Mouse (Mus musculus): Measurements from ENCODE around the gene Pias4. TPM values are rescaled to one million over a fixed set of nuclear protein-coding genes. Genes with fewer than 3 reads are reported as not detected.

Gene Pias4
- polyA plus RNA-seq, 1 experiment from 2014 or later: 40.9 TPM

DNA sequence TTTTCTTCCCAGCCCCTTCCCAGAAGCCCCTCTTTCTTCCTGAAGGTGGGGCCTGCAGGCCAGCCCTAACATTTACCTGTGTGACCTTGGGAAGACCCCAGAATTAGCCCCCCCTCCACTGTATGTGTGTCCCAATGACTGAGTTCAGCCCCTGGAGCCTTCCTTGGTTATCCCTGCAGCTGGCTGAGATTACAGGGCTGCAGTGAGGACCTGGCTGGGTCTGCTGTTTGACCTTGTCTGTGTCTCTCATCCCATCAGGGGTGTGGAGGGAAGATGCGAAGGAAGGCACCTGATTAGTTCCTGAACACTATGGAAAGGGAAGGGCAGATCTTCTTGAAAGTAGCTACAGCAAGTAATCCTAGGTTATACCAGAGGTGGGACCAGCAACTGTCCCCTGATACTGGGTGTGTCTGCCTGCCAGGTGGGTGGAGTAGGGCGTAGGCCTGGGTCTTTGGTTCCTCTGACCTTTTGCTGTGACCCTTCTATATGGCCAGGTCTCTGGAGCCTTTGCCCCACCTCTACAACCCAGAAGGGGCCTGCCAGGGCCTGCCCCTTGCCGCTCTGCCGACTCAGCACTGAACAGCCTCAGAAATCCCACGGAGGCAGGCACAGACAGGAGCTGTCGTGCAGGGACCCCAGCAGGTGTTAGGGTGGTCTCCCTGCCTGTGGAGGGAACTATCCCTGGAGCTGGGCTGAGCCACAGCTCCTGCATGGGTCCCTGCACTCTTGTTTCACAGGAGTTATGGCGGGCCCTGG lies 26.1 kb downstream of the Pias4 start:
- H3K27me3 ChIP-seq (ENCODE audit: control insufficient read depth, insufficient read depth, low read length): no peaks in the 10 kb centered on the region
- H3K4me3 ChIP-seq (ENCODE audit: low read depth, low read length): no peak overlapping the region
- WGBS: 68% methylated on average over 7 of the region's 7 CpGs
- H3K4me2 ChIP-seq (replicated peaks; ENCODE audit: low read depth, low read length): peak overlapping the region; percentile 93; the same call in 1 of the 2 replicates
- no peak overlapping the region for H3K9ac ChIP-seq (replicated peaks; ENCODE audit: low read depth, low read length)
- peaks cover 42% of the 10 kb centered on the region for H3K4me1 ChIP-seq (ENCODE audit: control insufficient read depth, insufficient read depth, low read length)
- H3K36me3 ChIP-seq (ENCODE audit: control insufficient read depth, insufficient read depth, low read length): peaks cover 32% of the 10 kb centered on the region
- no peaks in the 10 kb centered on the region for H3K9me3 ChIP-seq (ENCODE audit: control insufficient read depth, low read depth, low read length)
- ATAC-seq (ENCODE audit: insufficient number of reproducible peaks, insufficient read depth, low FRiP score, low read depth): no peak
- H3K27ac ChIP-seq (ENCODE audit: low read length): peak overlapping the region; percentile 56; the same call in 1 of the 2 replicates

DNA sequence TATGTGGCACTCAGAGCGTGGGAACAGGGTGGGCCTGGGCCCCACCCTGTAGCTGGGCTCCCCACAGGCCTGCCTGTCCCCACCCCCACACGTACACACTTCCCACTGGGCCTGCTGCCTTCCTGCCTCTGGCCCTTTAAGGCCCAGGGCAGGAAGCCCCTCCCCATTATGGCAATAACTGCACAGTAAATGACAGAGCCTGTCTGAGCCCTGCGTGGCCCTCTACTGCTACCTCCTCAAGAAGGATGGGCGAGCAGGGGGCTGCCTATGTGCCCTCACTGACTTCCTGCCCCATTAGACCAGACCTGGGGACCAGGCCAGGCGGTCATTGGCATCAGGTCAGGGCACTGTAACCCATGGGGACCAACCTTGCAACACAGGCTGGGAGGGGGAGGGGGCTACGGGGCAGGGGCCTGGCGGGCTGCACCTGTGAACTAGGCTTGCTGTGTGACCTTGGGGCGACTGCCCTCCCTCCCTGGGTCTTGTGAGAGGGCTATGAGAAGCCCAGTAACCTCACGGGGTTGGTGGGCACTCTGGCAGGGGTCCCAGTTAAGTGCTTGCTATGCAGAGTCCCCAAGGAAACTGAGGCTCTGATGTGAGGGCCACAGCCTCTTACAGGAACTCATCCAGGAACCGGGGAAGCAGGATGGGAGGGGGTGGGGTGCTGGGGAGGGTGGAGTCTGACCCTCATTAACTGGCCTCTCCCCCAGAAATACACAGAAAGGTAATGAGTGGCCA lies 26.8 kb downstream of the Pias4 start:
- H3K9me3 ChIP-seq (ENCODE audit: control insufficient read depth, low read depth, low read length): no peaks in the 10 kb centered on the region
- H3K4me2 ChIP-seq (replicated peaks; ENCODE audit: low read depth, low read length): peak overlapping the region; percentile 93
- peak overlapping the region; percentile 56; the same call in 1 of the 2 replicates for H3K27ac ChIP-seq (ENCODE audit: low read length)
- H3K36me3 ChIP-seq (ENCODE audit: control insufficient read depth, insufficient read depth, low read length): peaks cover 25% of the 10 kb centered on the region
- no peaks in the 10 kb centered on the region for H3K27me3 ChIP-seq (ENCODE audit: control insufficient read depth, insufficient read depth, low read length)
- WGBS: 42% methylated on average over 10 of the region's 10 CpGs
- H3K4me3 ChIP-seq (ENCODE audit: low read depth, low read length): peak overlapping the region; percentile 94
- 0 out of 2 replicates have a peak overlapping the region, but pooled peaks have one; percentile 11 for H3K9ac ChIP-seq (replicated peaks; ENCODE audit: low read depth, low read length)
- peaks cover 39% of the 10 kb centered on the region for H3K4me1 ChIP-seq (ENCODE audit: control insufficient read depth, insufficient read depth, low read length)
- ATAC-seq (ENCODE audit: insufficient number of reproducible peaks, insufficient read depth, low FRiP score, low read depth): no peak

DNA sequence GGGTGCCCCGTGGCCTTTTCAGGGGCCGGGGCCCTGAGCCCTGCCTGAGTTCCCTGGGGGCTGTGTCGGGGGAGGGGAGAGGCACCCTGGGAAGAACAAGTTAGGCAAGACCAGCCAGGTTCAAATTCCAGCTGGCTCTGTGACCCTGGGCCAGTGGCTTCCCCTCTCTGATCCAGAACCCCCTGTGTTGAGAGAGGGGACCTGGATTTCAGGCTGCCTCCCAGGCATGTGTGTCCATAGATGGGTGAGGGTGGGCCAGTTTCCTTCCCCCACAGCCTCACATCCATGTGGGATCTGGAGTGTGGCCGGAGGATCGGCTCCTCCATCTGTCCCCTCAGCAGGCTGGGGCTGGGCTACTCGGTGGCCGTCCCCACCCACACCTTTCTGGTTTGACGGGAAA lies 27.7 kb downstream of the Pias4 start:
- Histone ChIP-seq H3K4me3 (ENCODE audit: low read depth, low read length) (peak overlapping the region; percentile 94; the same call in 1 of the 2 replicates), H3K9me3 (ENCODE audit: control insufficient read depth, low read depth, low read length) (no peaks in the 10 kb centered on the region), H3K36me3 (ENCODE audit: control insufficient read depth, insufficient read depth, low read length) (peaks cover 16% of the 10 kb centered on the region), H3K9ac (replicated peaks; ENCODE audit: low read depth, low read length) (no peak overlapping the region; the same call in 1 of the 2 replicates), H3K27me3 (ENCODE audit: control insufficient read depth, insufficient read depth, low read length) (no peaks in the 10 kb centered on the region), H3K4me1 (ENCODE audit: control insufficient read depth, insufficient read depth, low read length) (peaks cover 47% of the 10 kb centered on the region), H3K27ac (ENCODE audit: low read length) (peak overlapping the region; percentile 56), H3K4me2 (replicated peaks; ENCODE audit: low read depth, low read length) (peak overlapping the region; percentile 93)
- ATAC-seq (ENCODE audit: insufficient number of reproducible peaks, insufficient read depth, low FRiP score, low read depth): no peak
- 43% methylated on average over 8 of the region's 8 CpGs for WGBS

DNA sequence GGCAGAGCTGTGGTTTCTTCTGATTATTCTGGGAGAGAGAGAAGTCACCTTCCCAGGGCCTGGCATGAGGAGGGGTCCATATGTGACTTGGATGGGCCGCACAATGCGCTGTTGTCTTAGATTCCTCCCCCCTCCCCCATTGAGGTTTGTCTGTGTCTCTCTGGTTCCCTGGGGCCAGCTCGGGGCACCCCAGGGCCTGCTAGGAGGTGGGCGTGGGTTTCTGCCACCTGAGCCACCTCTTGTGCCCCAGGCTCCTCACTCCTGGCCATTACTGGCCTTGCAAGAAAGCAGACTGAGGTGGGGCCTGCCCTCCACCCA lies 28.2 kb downstream of the Pias4 start:
- no peak overlapping the region; the same call in 1 of the 2 replicates for H3K9ac ChIP-seq (replicated peaks; ENCODE audit: low read depth, low read length)
- H3K4me2 ChIP-seq (replicated peaks; ENCODE audit: low read depth, low read length): peak overlapping the region; percentile 93
- peak overlapping the region; percentile 94; the same call in 1 of the 2 replicates for H3K4me3 ChIP-seq (ENCODE audit: low read depth, low read length)
- peaks cover 49% of the 10 kb centered on the region for H3K4me1 ChIP-seq (ENCODE audit: control insufficient read depth, insufficient read depth, low read length)
- H3K27me3 ChIP-seq (ENCODE audit: control insufficient read depth, insufficient read depth, low read length): no peaks in the 10 kb centered on the region; the same call in 1 of the 2 replicates
- H3K9me3 ChIP-seq (ENCODE audit: control insufficient read depth, low read depth, low read length): no peaks in the 10 kb centered on the region
- peak overlapping the region; percentile 56; the same call in 1 of the 2 replicates for H3K27ac ChIP-seq (ENCODE audit: low read length)
- ATAC-seq (ENCODE audit: insufficient number of reproducible peaks, insufficient read depth, low FRiP score, low read depth): no peak
- H3K36me3 ChIP-seq (ENCODE audit: control insufficient read depth, insufficient read depth, low read length): peaks cover 11% of the 10 kb centered on the region
- WGBS: 72% methylated on average over 4 of the region's 4 CpGs

DNA sequence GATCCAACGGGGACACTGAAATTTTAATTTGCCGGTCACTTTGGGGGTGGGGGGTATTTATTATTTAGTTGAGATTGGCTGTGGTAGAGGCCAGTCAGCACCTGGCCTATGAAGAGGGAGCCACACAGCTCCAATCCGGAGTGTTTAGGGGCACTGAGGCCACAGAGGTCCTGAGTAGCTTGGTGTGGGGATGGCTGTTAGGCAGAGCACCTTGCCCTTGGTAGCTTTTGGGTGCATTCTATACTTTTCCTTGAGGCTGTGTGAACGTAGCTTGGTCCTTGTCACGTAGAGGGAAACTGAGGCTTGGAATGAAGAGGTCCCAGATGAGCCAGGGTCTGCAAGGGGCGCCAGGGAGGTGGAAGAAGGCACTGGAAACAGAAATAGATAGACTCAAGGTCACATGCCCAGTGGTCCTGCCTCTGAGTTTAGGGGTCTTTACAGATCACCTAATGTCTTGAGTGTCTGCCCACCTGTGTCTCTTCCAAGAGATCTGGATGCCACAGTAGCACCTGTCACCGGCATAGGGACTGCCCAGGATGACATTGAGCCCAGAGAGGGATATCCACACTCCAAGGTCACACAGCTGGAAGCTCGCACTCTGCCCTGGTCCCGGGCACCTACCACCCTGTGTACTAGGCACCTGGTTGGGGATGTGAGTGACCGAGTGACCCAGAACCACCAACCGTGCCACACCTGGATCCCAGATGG lies 28.7 kb downstream of the Pias4 start:
- H3K4me1 ChIP-seq (ENCODE audit: control insufficient read depth, insufficient read depth, low read length): peaks cover 49% of the 10 kb centered on the region
- H3K4me2 ChIP-seq (replicated peaks; ENCODE audit: low read depth, low read length): peak overlapping the region; percentile 93
- ATAC-seq (ENCODE audit: insufficient number of reproducible peaks, insufficient read depth, low FRiP score, low read depth): no peak
- H3K4me3 ChIP-seq (ENCODE audit: low read depth, low read length): peak overlapping the region; percentile 94
- peak overlapping the region; percentile 89; the same call in 1 of the 2 replicates for H3K27ac ChIP-seq (ENCODE audit: low read length)
- peaks cover 6% of the 10 kb centered on the region for H3K36me3 ChIP-seq (ENCODE audit: control insufficient read depth, insufficient read depth, low read length)
- 57% methylated on average over 11 of the region's 11 CpGs for WGBS
- no peaks in the 10 kb centered on the region for H3K9me3 ChIP-seq (ENCODE audit: control insufficient read depth, low read depth, low read length)
- peak overlapping the region; percentile 90 for H3K9ac ChIP-seq (replicated peaks; ENCODE audit: low read depth, low read length)
- H3K27me3 ChIP-seq (ENCODE audit: control insufficient read depth, insufficient read depth, low read length): peaks cover 4% of the 10 kb centered on the region; the same call in 1 of the 2 replicates

DNA sequence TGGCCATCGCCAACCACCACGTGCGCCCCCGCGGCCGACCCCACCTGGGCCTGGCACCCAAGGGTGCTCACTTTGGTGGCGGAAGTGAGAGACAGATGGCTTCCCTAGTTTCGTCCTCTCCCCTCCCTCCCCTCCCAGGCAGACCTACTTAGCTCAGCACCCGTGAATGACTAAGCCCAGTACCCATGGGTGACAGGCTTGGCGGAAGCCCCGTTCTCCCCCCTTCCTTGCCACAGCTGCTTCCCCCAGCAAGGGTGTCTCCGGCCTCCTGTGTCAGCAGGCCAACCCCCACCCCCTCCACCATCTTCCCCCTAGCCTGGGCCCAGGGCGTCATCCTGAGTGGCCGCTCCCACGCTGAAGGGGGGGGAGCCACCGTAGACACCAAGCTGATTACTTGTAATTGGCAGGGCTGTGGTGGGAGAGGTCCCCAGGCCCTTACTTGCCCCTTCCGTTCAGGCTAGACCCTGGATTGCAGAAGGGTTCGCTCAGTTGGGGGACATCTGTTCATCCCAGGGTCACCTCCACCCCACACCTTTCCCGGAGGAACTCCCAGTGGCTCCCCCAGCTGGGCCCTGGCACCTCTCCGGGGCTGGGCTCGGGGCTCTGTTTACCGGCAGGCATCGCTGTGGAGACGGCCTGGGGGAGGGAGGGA lies 29.5 kb downstream of the Pias4 start:
- peaks cover 49% of the 10 kb centered on the region for H3K4me1 ChIP-seq (ENCODE audit: control insufficient read depth, insufficient read depth, low read length)
- 0% methylated on average over 19 of the region's 24 CpGs for WGBS

DNA sequence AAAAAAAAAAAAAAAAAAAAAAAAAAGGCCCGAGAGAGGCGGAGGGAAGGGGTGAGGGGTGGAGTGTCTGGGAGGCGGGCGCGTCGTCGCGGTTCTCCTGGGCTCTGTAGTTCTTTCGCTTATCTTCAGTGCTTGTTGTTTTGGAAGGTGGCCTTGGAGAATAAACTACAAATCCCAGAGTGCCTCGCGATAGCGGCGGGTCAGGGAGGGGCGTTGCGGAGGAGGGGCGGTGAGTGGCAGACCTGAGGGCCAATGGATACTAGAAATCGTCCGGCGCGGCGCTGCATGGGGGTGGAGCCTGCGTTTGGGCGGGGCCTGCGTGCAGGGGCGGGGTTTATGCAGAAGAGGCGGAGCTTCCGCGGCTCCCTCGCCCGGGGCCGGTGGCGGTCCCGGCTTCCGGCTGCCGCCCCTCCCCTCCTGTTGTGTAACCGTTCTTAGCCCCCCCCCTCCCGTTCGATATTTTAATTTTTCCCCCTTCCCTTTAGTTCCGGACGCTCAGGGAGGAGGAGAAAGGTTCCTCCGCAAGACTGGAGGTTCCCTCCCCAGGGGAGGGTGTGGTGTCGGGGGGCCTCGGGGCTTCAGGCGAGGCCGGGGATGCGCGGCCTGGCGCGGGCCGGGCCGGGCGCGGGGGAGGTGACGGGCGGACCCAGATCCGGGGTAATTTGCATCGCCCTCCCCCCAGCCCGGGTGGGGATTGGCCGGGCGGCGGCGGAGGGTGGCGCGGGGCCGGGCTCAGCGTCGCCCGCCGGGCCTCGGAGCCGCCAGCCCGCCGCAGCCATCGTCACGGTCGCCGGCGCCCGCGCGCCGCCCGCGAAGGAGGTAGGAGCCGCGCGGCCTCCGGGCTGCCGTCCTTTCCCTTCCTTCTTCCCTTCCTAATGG lies 30.2 kb downstream of the Pias4 start:
- Histone ChIP-seq H3K9ac (replicated peaks; ENCODE audit: low read depth, low read length) (peak overlapping the region; percentile 90), H3K36me3 (ENCODE audit: control insufficient read depth, insufficient read depth, low read length) (no peaks in the 10 kb centered on the region), H3K9me3 (ENCODE audit: control insufficient read depth, low read depth, low read length) (no peaks in the 10 kb centered on the region), H3K27ac (ENCODE audit: low read length) (peak overlapping the region; percentile 99), H3K4me3 (ENCODE audit: low read depth, low read length) (peak overlapping the region; percentile 94), H3K4me2 (replicated peaks; ENCODE audit: low read depth, low read length) (peak overlapping the region; percentile 93), H3K27me3 (ENCODE audit: control insufficient read depth, insufficient read depth, low read length) (peaks cover 4% of the 10 kb centered on the region; the same call in 1 of the 2 replicates), H3K4me1 (ENCODE audit: control insufficient read depth, insufficient read depth, low read length) (peaks cover 46% of the 10 kb centered on the region)
- WGBS: under 1% methylated on average over 79 of the region's 89 CpGs
- ATAC-seq (ENCODE audit: insufficient number of reproducible peaks, insufficient read depth, low FRiP score, low read depth): peak; percentile 87

More for the DNA sequence above, 29.5 kb downstream of the Pias4 start:
- Histone ChIP-seq H3K4me3 (ENCODE audit: low read depth, low read length) (peak overlapping the region; percentile 94), H3K27me3 (ENCODE audit: control insufficient read depth, insufficient read depth, low read length) (peaks cover 4% of the 10 kb centered on the region; the same call in 1 of the 2 replicates), H3K9me3 (ENCODE audit: control insufficient read depth, low read depth, low read length) (no peaks in the 10 kb centered on the region), H3K4me2 (replicated peaks; ENCODE audit: low read depth, low read length) (peak overlapping the region; percentile 93), H3K36me3 (ENCODE audit: control insufficient read depth, insufficient read depth, low read length) (no peaks in the 10 kb centered on the region; the same call in 1 of the 2 replicates), H3K27ac (ENCODE audit: low read length) (peak overlapping the region; percentile 89), H3K9ac (replicated peaks; ENCODE audit: low read depth, low read length) (peak overlapping the region; percentile 90)
- no peak for ATAC-seq (ENCODE audit: insufficient number of reproducible peaks, insufficient read depth, low FRiP score, low read depth)

Measured in stomach, embryonic 14.5 days (tissue).